11 mouse cellular contexts compared by ENCODE assay signal in the genomic region with DNA sequence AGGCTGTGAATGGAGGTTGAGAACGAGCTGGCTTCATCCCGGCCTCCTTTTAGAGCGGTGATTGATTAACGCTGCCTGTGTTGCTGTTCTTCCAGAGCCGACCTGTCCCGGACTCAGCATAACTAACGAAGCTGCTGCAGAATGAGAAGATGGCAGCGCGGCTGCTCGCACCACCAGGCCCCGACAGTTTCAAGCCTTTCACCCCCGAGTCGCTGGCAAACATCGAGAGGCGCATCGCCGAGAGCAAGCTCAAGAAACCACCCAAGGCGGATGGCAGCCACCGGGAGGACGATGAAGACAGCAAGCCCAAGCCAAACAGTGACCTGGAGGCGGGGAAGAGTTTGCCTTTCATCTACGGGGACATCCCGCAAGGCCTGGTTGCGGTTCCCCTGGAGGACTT.
DNase-seq lines count a peak whose midpoint lies in the region; ATAC-seq and TF ChIP-seq lines count a peak whose summit lies in the region.
"Had no signal": no experiment of that assay in that cellular context is flagged by ENCODE, and none has a peak within 500 bp of the region (broad histone marks: within the 10 kb centered on the region; RNA-seq: fewer than 3 reads in every experiment).

No protein-coding gene starts in this region.

- ATAC-seq in heart, embryonic 12.5 days (ENCODE audit: insufficient number of reproducible peaks, low FRiP score) = no peak
- ATAC-seq in embryonic facial prominence, embryonic 15.5 days (ENCODE audit: insufficient number of reproducible peaks, low FRiP score, low TSS enrichment, low read depth) = no peak
- ATAC-seq in limb, embryonic 11.5 days (ENCODE audit: insufficient number of reproducible peaks, low FRiP score, low TSS enrichment, low read depth) = no peak
- ATAC-seq: CD4-positive, CD25-positive, alpha-beta regulatory T cell, adult 4 months had no signal

- peak overlapping the region; percentile 19 for H3K4me2 ChIP-seq in heart, embryonic 12.5 days
- peak overlapping the region; percentile 15; the same call in 1 of the 2 replicates for H3K4me2 ChIP-seq in embryonic facial prominence, embryonic 15.5 days (replicated peaks)
- peak overlapping the region; percentile 18 for H3K4me2 ChIP-seq in limb, embryonic 11.5 days (ENCODE audit: low read depth, severe bottlenecking)

- no peak for TF ChIP-seq POLR2A in ES-Bruce4 (IDR thresholded peaks at IDR 0.05; ENCODE audit: insufficient read depth, low read length)

- no peak overlapping the region for H3K4me3 ChIP-seq in heart, embryonic 12.5 days
- H3K4me3 ChIP-seq in ES-Bruce4 (ENCODE audit: low read depth, low read length) = peak overlapping the region; percentile 17
- peak overlapping the region; percentile 16; the same call in 1 of the 2 replicates for H3K4me3 ChIP-seq in embryonic facial prominence, embryonic 15.5 days (replicated peaks)
- no peak overlapping the region; the same call in 1 of the 2 replicates for H3K4me3 ChIP-seq in limb, embryonic 11.5 days (ENCODE audit: low read depth, low read length)

- TF ChIP-seq CTCF in ES-Bruce4 (IDR thresholded peaks at IDR 0.05; ENCODE audit: low read depth, low read length) = no peak

- DNase-seq in heart, postnatal 4 days = no peak
- peak; percentile 41 for DNase-seq in limb, embryonic 11.5 days (ENCODE audit: low spot score)
- no peak for DNase-seq in adrenal gland, adult (ENCODE audit: inconsistent age in 2 of 2, low spot score in 1 of 2)
- no peak for DNase-seq in adipocyte (ENCODE audit: low spot score)
- DNase-seq in adrenal gland, postnatal 14 days = no peak
- DNase-seq: gastrocnemius, postnatal 14 days had no signal

- TF ChIP-seq EP300 in ES-Bruce4 (IDR thresholded peaks at IDR 0.05; ENCODE audit: insufficient read depth, low read depth, low read length) = no peak

- H3K27me3 ChIP-seq in heart, embryonic 12.5 days (replicated peaks) = peaks cover 16% of the 10 kb centered on the region; the same call in 1 of the 2 replicates
- no peaks in the 10 kb centered on the region for H3K27me3 ChIP-seq in ES-Bruce4 (ENCODE audit: control insufficient read depth, insufficient read depth, low read length, poor library complexity, severe bottlenecking)
- no peaks in the 10 kb centered on the region for H3K27me3 ChIP-seq in embryonic facial prominence, embryonic 15.5 days
- no peaks in the 10 kb centered on the region for H3K27me3 ChIP-seq in limb, embryonic 11.5 days (ENCODE audit: control insufficient read depth, insufficient read depth, low read length)

- H3K4me1 ChIP-seq in heart, embryonic 12.5 days (replicated peaks) = no peaks in the 10 kb centered on the region
- H3K4me1 ChIP-seq in ES-Bruce4 (ENCODE audit: control insufficient read depth, insufficient read depth, low read length) = no peaks in the 10 kb centered on the region
- peaks cover 11% of the 10 kb centered on the region; the same call in 1 of the 2 replicates for H3K4me1 ChIP-seq in embryonic facial prominence, embryonic 15.5 days
- peaks cover 17% of the 10 kb centered on the region; the same call in 1 of the 2 replicates for H3K4me1 ChIP-seq in limb, embryonic 11.5 days (ENCODE audit: control insufficient read depth, insufficient read depth, low read length)

- no peaks in the 10 kb centered on the region for H3K36me3 ChIP-seq in heart, embryonic 12.5 days
- H3K36me3 ChIP-seq in ES-Bruce4 (ENCODE audit: control insufficient read depth, insufficient read depth, low read length, poor library complexity, severe bottlenecking) = no peaks in the 10 kb centered on the region
- no peaks in the 10 kb centered on the region for H3K36me3 ChIP-seq in embryonic facial prominence, embryonic 15.5 days
- H3K36me3 ChIP-seq in limb, embryonic 11.5 days (ENCODE audit: control insufficient read depth, insufficient read depth, low read length) = no peaks in the 10 kb centered on the region

- no peak overlapping the region for H3K27ac ChIP-seq in heart, embryonic 12.5 days (ENCODE audit: poor library complexity, severe bottlenecking)
- no peak overlapping the region for H3K27ac ChIP-seq in ES-Bruce4 (ENCODE audit: insufficient read depth, low read length)
- H3K27ac ChIP-seq in embryonic facial prominence, embryonic 15.5 days (replicated peaks) = no peak overlapping the region
- H3K27ac ChIP-seq in limb, embryonic 11.5 days (replicated peaks; ENCODE audit: low read depth, low read length) = no peak overlapping the region
- H3K27ac ChIP-seq: macrophage had no signal

- 56% methylated on average over 24 of the region's 24 CpGs for WGBS in heart, embryonic 12.5 days
- 55% methylated on average over 24 of the region's 24 CpGs for WGBS in embryonic facial prominence, embryonic 15.5 days
- 60% methylated on average over 24 of the region's 24 CpGs for WGBS in limb, embryonic 11.5 days

- H3K9me3 ChIP-seq in heart, embryonic 12.5 days (replicated peaks) = no peaks in the 10 kb centered on the region
- H3K9me3 ChIP-seq in ES-Bruce4 (replicated peaks; ENCODE audit: control insufficient read depth, insufficient read depth, low read length, poor library complexity, severe bottlenecking) = no peaks in the 10 kb centered on the region
- no peaks in the 10 kb centered on the region for H3K9me3 ChIP-seq in embryonic facial prominence, embryonic 15.5 days (replicated peaks)
- no peaks in the 10 kb centered on the region for H3K9me3 ChIP-seq in limb, embryonic 11.5 days (ENCODE audit: control insufficient read depth, low read length)

- no peak overlapping the region for H3K9ac ChIP-seq in heart, embryonic 12.5 days
- H3K9ac ChIP-seq in ES-Bruce4 (ENCODE audit: low read depth, poor library complexity, severe bottlenecking) = no peak overlapping the region
- H3K9ac ChIP-seq in embryonic facial prominence, embryonic 15.5 days = no peak overlapping the region
- H3K9ac ChIP-seq in limb, embryonic 11.5 days (ENCODE audit: low read length) = peak overlapping the region; percentile 47

Comparison
In these comparisons a context has a peak if more than half of its experiments do, and no peak if none do; other contexts are left out.
1. H3K4me3 ChIP-seq: peak in ES-Bruce4 (single experiment) and embryonic facial prominence, embryonic 15.5 days (single experiment); none in heart, embryonic 12.5 days (single experiment) and limb, embryonic 11.5 days (single experiment).
2. Peak in every context shown above with its lines, with median percentiles within 50 percentile points of each other: H3K4me2 ChIP-seq.